Mouse (Mus musculus): ENCODE results near the gene Akr1c12. TPM values are rescaled to one million over a fixed set of nuclear protein-coding genes. Genes with fewer than 3 reads are reported as not detected.
"Not testable (repeated sequence)": the region's sequence is repeated elsewhere in the genome, so short reads cannot be mapped to it uniquely, and the experiment has no call there.

Akr1c12 gene
- total and polyA plus RNA-seq, 2 experiments from 2014 or later: 0.49 TPM; not detected in 1

DNA sequence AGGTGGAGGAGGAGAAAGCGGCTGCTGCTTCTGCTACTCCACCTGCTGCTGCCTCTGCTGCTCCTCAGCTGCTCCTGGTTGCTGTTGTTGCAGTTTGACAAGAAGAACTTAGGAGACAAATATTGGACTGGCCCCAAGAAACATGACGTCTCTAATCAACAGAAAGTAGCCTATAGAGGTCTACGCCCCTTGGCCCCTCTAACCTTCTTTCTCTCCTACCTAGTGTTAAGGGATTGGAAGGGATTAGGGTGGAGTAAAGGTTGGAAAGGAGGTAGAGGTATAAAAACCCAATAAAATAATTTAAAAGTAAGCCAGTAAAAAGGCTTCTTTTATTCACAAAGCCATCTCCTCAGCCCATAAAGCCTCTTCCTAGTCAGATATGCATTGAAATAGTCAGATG is 14.6 kb downstream of the Akr1c12 start:
- Histone ChIP-seq H3K4me1 (ENCODE audit: control insufficient read depth, insufficient read depth) (no peaks in the 10 kb centered on the region), H3K27me3 (ENCODE audit: control insufficient read depth, insufficient read depth, low read length) (no peaks in the 10 kb centered on the region), H3K4me2 (ENCODE audit: low read depth, low read length) (no peak overlapping the region), H3K27ac (ENCODE audit: low read depth) (no peak overlapping the region), H3K4me3 (ENCODE audit: low read depth, low read length) (no peak overlapping the region), H3K9me3 (replicated peaks; ENCODE audit: control insufficient read depth, low read length) (no peaks in the 10 kb centered on the region), H3K36me3 (replicated peaks; ENCODE audit: control insufficient read depth, insufficient read depth, low read length) (no peaks in the 10 kb centered on the region), H3K9ac (replicated peaks; ENCODE audit: low read depth, low read length) (no peak overlapping the region)
- DNase-seq (ENCODE audit: low spot score) (no peak), ATAC-seq (ENCODE audit: insufficient read depth, low read depth) (no peak)
- 64% methylated on average over 3 of the region's 3 CpGs for WGBS
- no peak for TF ChIP-seq EP300 (IDR thresholded peaks at IDR 0.05; ENCODE audit: low read depth)
- no peak for TF ChIP-seq CTCF (IDR thresholded peaks at IDR 0.05; ENCODE audit: low read depth)

DNA sequence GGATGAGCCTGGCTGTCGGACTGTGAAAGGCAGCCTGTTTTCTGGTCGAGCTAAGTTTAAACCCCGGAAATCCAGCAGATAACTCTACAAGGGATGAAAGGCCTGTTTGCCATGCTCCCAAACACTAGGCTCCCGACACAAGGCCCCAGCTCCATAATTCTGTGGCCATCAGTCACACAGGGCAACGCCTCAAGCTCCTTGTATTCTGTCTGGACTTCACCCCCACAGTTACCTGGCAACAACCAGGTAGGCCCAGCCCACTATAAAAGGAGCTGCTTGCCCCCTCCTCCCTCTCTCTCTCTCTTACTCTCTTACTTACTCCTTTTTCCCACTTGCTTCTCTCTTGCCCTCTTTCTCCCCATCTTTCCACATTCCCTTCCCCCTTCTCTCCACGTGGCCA is 21.9 kb downstream of the Akr1c12 start:
- Histone ChIP-seq H3K4me2 (ENCODE audit: low read depth, low read length) (no peak overlapping the region), H3K9ac (replicated peaks; ENCODE audit: low read depth, low read length) (no peak overlapping the region), H3K36me3 (replicated peaks; ENCODE audit: control insufficient read depth, insufficient read depth, low read length) (no peaks in the 10 kb centered on the region), H3K27ac (ENCODE audit: low read depth) (no peak overlapping the region), H3K27me3 (ENCODE audit: control insufficient read depth, insufficient read depth, low read length) (no peaks in the 10 kb centered on the region), H3K4me3 (ENCODE audit: low read depth, low read length) (no peak overlapping the region), H3K4me1 (ENCODE audit: control insufficient read depth, insufficient read depth) (no peaks in the 10 kb centered on the region), H3K9me3 (replicated peaks; ENCODE audit: control insufficient read depth, low read length) (no peaks in the 10 kb centered on the region)
- DNase-seq (ENCODE audit: low spot score) (no peak), ATAC-seq (ENCODE audit: insufficient read depth, low read depth) (no peak)
- WGBS: 67% methylated on average over 6 of the region's 6 CpGs
- TF ChIP-seq CTCF (IDR thresholded peaks at IDR 0.05; ENCODE audit: low read depth) (no peak), EP300 (IDR thresholded peaks at IDR 0.05; ENCODE audit: low read depth) (no peak)

DNA sequence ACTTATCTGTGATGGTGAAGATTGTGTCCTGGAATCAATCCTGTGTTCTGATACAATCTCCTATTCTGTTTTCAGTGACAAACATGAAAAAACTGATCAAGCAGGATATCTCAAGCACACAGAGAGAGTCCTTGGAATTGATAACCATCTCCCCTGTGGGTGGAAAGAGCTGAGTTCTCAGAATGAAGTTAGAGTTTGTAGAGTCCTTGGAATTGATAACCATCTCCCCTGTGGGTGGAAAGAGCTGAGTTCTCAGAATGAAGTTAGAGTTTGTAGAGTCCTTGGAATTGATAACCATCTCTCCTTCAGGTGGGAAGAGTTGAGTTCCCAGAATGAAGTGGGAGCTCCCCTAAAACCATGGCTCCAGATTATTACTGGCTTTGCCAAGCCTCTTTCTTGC is 22.3 kb downstream of the Akr1c12 start:
- not testable (repeated sequence) for H3K27ac ChIP-seq (ENCODE audit: low read depth); H3K9me3 ChIP-seq (replicated peaks; ENCODE audit: control insufficient read depth, low read length); H3K27me3 ChIP-seq (ENCODE audit: control insufficient read depth, insufficient read depth, low read length); H3K4me1 ChIP-seq (ENCODE audit: control insufficient read depth, insufficient read depth); H3K9ac ChIP-seq (replicated peaks; ENCODE audit: low read depth, low read length); ATAC-seq (ENCODE audit: insufficient read depth, low read depth); H3K36me3 ChIP-seq (replicated peaks; ENCODE audit: control insufficient read depth, insufficient read depth, low read length); DNase-seq (ENCODE audit: low spot score); H3K4me3 ChIP-seq (ENCODE audit: low read depth, low read length); H3K4me2 ChIP-seq (ENCODE audit: low read depth, low read length)

- WGBS: 57% methylated on average over 3 of the region's 3 CpGs
- H3K27ac ChIP-seq (ENCODE audit: low read depth): no peak overlapping the region
- ATAC-seq (ENCODE audit: insufficient read depth, low read depth): no peak
- TF ChIP-seq CTCF (IDR thresholded peaks at IDR 0.05; ENCODE audit: low read depth) (no peak), EP300 (IDR thresholded peaks at IDR 0.05; ENCODE audit: low read depth) (no peak)
- no peak for DNase-seq (ENCODE audit: low spot score)
- no peaks in the 10 kb centered on the region for H3K36me3 ChIP-seq (replicated peaks; ENCODE audit: control insufficient read depth, insufficient read depth, low read length)
- H3K4me2 ChIP-seq (ENCODE audit: low read depth, low read length): no peak overlapping the region
- no peak overlapping the region for H3K9ac ChIP-seq (replicated peaks; ENCODE audit: low read depth, low read length)
- no peaks in the 10 kb centered on the region for H3K9me3 ChIP-seq (replicated peaks; ENCODE audit: control insufficient read depth, low read length)
- 0 out of 2 replicates have a peak, but pooled peaks cover 4% of the 10 kb centered on the region for H3K4me1 ChIP-seq (ENCODE audit: control insufficient read depth, insufficient read depth)
- no peak overlapping the region for H3K4me3 ChIP-seq (ENCODE audit: low read depth, low read length)
- H3K27me3 ChIP-seq (ENCODE audit: control insufficient read depth, insufficient read depth, low read length): no peaks in the 10 kb centered on the region
Measured at GRCm38 (mm10) chr13:4249347-4249746, 29.9 kb downstream of the Akr1c12 start.

DNA sequence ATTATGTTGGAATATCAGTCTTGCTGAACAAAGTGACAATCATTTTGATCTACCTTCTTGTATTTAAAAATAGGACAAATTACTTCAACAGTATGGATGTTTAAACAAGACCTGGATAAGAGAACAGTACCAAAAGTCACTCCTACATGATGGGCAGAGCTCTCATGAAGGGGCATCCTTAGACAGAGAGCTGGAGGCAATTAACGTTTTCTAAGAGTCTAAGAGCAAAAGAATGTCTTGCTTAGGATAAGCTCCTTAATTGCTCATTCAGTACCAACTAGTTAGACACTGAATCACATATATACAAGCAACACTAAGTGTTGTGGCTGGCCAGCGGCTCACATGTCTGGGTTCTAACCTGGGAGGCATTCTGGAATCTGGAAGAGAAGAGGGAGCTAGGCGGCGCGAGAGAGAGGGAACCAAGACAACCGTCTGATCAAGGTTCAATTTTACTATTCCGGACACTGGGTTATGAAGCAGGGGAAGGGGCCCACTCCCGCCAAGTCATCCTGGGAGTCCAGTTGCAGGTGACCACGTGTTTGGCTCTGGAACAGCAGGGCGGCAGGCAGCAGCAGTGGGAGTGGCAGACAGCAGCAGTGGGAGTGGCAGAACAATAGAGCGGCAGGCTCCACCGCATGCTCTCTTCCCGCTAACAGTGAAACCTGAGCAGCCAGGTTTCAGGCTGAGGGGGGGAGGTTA is 34.2 kb downstream of the Akr1c12 start:
- ATAC-seq (ENCODE audit: insufficient read depth, low read depth) (peak; percentile 53; the same call in 1 of the 2 replicates), DNase-seq (ENCODE audit: low spot score) (peak; percentile 8)

More for the DNA sequence above, 34.2 kb downstream of the Akr1c12 start:
- 6% methylated on average over 13 of the region's 13 CpGs for WGBS
- Histone ChIP-seq H3K4me3 (ENCODE audit: low read depth, low read length) (peak overlapping the region; percentile 21; the same call in 1 of the 2 replicates), H3K36me3 (replicated peaks; ENCODE audit: control insufficient read depth, insufficient read depth, low read length) (no peaks in the 10 kb centered on the region), H3K9me3 (replicated peaks; ENCODE audit: control insufficient read depth, low read length) (no peaks in the 10 kb centered on the region), H3K27ac (ENCODE audit: low read depth) (no peak overlapping the region), H3K4me2 (ENCODE audit: low read depth, low read length) (peak overlapping the region; percentile 55), H3K9ac (replicated peaks; ENCODE audit: low read depth, low read length) (no peak overlapping the region), H3K27me3 (ENCODE audit: control insufficient read depth, insufficient read depth, low read length) (no peaks in the 10 kb centered on the region), H3K4me1 (ENCODE audit: control insufficient read depth, insufficient read depth) (0 out of 2 replicates have a peak, but pooled peaks cover 4% of the 10 kb centered on the region)
- no peak for TF ChIP-seq EP300 (IDR thresholded peaks at IDR 0.05; ENCODE audit: low read depth)
- TF ChIP-seq CTCF (IDR thresholded peaks at IDR 0.05; ENCODE audit: low read depth): no peak
